Mouse (Mus musculus): ENCODE data around the gene Fto.

Gene Fto

DNA sequence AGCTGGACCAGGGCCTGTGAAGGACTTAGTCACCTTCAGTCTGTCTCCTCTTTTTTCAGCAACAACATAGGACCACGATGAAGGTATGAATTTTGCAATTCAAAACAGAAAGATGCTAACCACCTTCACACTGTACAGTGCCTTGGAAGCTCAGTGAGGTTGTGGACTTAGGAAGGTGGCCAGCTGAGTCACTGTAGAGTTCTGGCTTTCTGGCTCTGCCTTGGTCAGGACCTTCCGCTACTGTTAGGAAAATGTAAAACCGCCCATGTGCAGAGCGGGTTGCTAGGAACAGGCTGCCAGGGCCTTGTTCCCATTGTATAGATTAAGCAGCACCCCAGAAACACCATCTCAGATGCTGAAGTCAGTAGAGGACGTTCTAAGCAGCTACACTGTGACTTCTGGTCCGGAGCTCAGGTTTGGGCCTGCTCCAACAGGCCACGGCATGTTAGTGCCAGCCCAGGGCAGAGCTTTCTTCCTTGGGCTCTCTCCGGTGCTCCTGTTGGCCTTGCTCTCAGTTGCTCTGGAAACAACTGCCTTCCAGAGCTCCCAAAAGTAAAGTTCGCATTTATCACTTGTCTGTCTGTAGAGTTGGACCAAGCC, 237.9 kb downstream of the Fto start:
- in situ Hi-C loops (cut with MboI, MseI) = no loop called here

- in situ Hi-C loops (cut with MboI, MseI) = no loop called here
These were observed 238.6 kb downstream of the Fto start for GRCm38 (mm10) chr8:91551775-91552538.

GRCm38 (mm10) chr8:91552635-91553034, 239.3 kb downstream of the Fto start:
- in situ Hi-C loops (cut with MboI, MseI) = no loop called here

- in situ Hi-C loops (cut with MboI, MseI) = no loop called here
These were observed 240.1 kb downstream of the Fto start for GRCm38 (mm10) chr8:91553387-91553786.

DNA sequence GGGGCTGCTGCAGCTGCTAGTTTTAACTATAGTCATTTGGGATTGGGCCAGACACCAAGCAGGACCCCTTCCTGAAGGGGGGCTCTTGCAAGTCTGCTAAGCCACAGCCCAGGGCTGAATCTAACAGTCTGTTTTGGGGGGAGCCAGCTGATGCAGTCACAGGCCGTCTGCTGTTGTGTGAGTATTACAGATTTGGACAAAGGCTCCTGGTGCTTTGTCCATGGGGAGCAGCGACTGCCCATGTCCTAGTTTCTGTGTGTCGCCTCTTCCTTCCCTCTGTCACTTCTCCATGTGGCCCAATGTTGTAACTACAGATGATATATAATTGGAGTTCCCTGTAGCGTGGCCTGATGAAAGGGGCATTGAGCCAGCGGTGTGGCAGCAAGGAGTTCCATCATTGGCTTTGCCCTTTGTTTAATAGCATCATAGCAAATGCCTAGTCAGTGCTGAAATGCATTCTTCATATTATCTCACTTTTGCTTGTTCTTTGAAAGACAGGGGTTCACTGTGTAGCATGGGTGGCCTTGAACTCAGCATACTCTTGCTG, 243.8 kb downstream of the Fto start:
- in situ Hi-C loops (cut with MboI, MseI) = no loop called here

DNA sequence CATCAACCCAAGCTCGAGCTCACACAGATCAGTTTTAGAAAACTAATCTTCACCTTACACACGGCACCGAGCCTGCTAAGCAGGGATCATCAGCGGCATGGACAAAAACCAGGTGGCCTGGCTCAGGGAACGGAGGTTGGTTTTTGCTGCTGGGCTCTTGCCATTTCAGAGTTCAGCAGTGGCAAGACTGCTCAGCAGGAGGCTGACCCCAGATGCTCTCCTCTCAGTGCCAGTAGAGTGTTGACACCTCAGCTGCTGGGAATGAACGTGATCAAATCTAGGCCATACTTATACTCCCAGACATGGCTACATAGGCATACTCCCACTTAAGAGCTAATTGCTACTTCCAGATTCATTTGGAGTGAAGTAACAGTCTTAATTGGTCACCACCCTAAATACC, 245.1 kb downstream of the Fto start:
- in situ Hi-C loops (cut with MboI, MseI) = no loop called here

DNA sequence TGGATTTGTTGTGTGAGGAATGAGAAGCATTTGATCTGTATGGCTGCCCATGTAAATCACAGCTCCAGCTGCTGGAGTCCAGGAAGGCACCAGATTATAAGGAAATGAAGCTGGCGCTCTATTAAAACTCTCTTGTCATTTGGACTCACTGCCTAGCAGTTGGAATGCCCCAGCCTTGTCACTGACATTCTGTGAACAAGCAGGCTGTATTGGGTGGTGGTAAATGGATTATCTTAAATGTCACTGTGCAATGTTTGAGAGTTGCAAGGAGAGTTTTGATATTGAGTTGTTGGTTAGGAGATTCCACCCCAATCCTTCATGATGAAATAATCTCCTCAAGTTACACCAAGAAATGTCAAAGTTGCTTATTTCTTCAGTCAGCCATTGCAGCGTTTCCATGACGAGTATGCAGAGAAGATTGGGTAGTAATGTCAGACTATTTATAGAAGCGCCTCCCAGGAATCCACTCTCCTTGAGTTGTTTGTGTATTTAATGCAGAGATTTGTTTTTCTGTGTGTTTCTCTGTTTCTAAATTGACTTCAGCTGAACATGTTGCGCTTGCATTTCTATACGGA, 246.8 kb downstream of the Fto start:
- in situ Hi-C loops (cut with MboI, MseI) = no loop called here

GRCm38 (mm10) chr8:91561241-91561640, 247.9 kb downstream of the Fto start:
- in situ Hi-C loops (cut with MboI, MseI) = no loop called here

DNA sequence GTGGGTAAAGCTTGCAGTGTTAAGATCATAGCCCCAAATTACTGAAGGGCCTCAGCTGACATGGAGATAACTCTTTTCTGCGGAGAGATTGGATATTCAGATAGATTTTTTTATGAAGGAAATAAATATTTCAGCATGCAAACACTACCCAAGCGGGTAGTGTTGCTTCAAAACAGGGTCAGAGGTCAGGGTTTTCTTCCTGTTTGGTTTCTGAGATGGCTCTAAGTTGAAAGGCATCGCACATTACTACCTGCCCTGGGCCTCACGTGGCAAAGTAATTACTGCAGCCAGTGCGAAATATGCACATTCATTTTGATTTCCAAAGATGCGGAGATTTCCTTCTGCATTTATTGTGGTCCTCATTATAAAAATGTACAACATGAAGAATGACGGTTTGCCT, 249.3 kb downstream of the Fto start:
- in situ Hi-C loops (cut with MboI, MseI) = no loop called here

DNA sequence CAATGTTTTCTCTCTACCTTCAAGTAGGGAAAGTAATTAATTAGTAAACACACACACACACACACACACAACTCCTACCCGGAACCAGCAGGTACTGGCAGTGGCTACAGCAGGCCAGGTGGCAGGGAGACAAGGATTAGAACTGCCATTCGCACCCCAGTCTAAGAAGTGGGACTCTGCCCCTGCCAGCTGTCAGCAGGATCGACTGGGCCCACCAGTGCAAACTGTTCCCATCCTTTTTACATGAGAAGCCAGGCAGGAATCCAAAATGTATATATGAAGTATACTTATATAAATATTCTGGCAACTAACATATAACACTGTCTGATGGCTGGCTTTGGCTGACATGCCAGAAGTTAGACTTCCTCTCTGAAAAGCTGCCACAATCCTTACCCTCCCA, 250.0 kb downstream of the Fto start:
- in situ Hi-C loops (cut with MboI, MseI) = no loop called here

GRCm38 (mm10) chr8:91565869-91566502, 252.7 kb downstream of the Fto start:
- in situ Hi-C loops (cut with MboI, MseI) = no loop called here

DNA sequence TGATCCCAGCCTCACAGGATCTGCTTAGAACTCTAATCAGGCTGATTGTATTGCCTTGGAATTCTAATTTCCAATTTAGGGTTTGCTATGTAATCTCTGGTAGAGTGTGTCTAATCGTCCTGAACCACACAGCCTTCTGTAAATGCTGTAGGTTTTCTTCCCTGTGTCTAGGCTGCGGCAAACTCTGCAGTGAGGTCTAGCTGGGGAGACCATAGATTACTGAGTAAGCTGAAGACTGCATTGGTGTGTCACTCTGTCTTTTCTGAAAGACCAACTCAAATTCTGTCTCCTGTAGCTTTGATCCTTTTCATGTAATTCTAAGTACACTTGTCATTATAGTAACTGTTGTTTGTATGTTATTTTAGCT, 253.2 kb downstream of the Fto start:
- in situ Hi-C loops (cut with MboI, MseI) = no loop called here

- in situ Hi-C loops (cut with MboI, MseI) = no loop called here
These were observed 256.5 kb downstream of the Fto start for GRCm38 (mm10) chr8:91569874-91570273.

GRCm38 (mm10) chr8:91570809-91571208, 257.5 kb downstream of the Fto start:
- in situ Hi-C loops (cut with MboI, MseI) = no loop called here

DNA sequence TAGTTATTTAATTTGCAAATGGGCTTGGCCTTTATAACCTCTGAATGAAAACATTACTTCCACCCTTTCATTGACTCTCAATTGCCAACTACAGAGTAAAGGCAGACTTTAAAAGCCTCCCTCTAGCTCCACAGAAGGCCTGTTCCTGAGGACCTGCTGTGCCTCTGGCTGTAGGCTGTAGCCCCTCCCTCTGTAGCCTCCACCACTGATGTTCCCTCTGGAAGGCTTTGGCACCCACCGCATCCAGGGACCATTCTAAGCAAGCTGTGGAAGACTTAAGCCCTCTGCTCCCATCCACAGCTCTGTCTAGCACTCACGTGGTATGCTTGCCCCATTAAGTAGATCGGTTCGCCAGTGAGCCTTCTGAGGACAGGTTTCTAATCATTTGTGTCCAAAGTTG, 258.7 kb downstream of the Fto start:
- in situ Hi-C loops (cut with MboI, MseI) = no loop called here

DNA sequence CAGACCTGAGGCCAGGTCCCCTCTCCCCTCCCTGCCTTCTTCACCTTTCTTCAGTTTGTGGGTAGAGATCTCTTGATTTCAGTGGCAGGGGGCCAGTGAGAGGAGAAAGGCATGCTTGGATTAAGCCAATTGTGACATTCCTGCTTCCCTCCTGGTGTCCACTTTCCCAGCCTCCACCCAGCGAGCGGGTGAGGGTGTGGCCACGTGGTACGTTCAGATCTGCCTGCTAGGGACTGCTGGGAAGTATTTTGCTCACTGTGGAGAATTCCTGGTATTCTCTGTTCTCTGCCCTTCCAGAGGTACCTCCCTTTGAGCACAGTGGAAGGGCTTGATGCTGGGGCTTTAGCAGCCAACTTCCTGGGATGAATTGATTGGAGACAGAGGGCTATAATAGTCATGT, 259.3 kb downstream of the Fto start:
- in situ Hi-C loops (cut with MboI, MseI) = no loop called here

- in situ Hi-C loops (cut with MboI, MseI) = no loop called here
These were observed 262.3 kb downstream of the Fto start for GRCm38 (mm10) chr8:91575576-91575975.

GRCm38 (mm10) chr8:91576086-91576917, 263.0 kb downstream of the Fto start:
- in situ Hi-C loops (cut with MboI, MseI) = no loop called here

DNA sequence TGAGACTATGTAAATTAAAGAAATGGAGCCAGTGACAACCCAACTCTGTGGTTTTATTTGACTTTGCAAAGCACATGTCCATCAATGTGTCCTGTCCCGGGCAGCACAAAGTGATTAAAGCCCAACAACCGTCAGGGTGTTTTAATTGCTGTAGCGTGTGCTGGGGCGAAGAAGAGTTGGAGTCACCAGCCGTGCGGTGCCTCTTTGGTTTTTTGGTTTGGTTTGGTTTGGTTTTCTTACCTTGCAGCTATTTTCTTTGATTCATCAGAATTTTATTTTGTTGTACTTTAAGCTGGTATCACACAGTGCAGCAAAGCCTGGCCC, 263.6 kb downstream of the Fto start:
- in situ Hi-C loops (cut with MboI, MseI) = no loop called here

GRCm38 (mm10) chr8:91577605-91578004, 264.3 kb downstream of the Fto start:
- in situ Hi-C loops (cut with MboI, MseI) = no loop called here

- in situ Hi-C loops (cut with MboI, MseI) = no loop called here
These were observed 271.5 kb downstream of the Fto start for GRCm38 (mm10) chr8:91584620-91585415.

Measured in T-helper 2 cell (primary cell).